Mouse (Mus musculus) retina, postnatal 1 day (tissue): ENCODE measurements around the gene Tbc1d1.

Experiments
- DNase-seq: peaks from one replicate; pipeline ENCODE4 v3.0.0-alpha.2; 2012

Tbc1d1 gene

GRCm38 (mm10) chr5:64155861-64156550 lies at the start of gene Tbc1d1:
TSS of gene Tbc1d1 (plus strand) at chr5:64156305.
- peak; percentile 46 for DNase-seq

- no peak for DNase-seq
Observed at GRCm38 (mm10) chr5:64107596-64108289, 48.4 kb upstream of the Tbc1d1 start.

GRCm38 (mm10) chr5:64109217-64109616 lies 46.9 kb upstream of the Tbc1d1 start:
- peak; percentile 44 for DNase-seq

GRCm38 (mm10) chr5:64112360-64112759 lies 43.7 kb upstream of the Tbc1d1 start:
- no peak for DNase-seq

DNA sequence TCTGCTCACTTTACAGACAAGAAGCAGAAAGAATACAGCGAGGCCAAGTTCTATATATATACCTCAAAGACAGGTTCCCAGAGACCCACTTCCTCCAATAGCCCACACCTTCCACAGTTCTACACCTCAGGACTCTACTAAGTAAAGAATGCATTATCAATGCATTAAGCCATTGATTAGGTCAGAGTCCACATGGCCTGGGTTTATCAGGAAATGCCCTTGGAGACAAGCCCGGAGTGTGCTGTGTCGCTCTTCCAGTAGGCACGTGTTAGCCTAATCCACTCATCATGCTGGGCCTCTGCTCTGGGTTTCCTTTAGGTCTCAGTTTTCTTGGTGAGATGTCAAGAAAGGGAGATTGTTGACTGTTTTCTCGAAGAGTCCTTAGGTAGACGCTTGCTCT lies 41.9 kb upstream of the Tbc1d1 start:
- no peak for DNase-seq

- DNase-seq, result no peak
Observed at GRCm38 (mm10) chr5:64117191-64117590, 38.9 kb upstream of the Tbc1d1 start.

DNA sequence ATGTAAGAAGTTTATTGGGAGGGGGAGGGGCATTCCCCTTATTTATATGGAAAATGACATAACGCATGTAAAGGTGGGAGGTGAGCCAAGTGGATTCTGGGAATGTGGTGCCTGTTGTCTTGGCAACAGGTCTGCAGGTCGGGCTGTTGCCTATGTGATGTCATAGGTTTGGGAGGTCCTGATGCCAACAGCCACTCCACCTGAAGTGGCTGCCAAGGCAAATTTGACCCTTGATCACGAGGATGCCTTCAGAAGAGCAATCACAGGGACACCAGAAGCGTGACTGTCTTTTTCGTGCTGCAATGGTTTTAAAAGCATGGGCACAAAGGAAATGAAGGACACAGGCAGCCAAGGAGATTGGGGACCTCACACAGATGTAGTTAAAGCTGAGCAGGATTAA lies 30.3 kb upstream of the Tbc1d1 start:
- no peak for DNase-seq

DNA sequence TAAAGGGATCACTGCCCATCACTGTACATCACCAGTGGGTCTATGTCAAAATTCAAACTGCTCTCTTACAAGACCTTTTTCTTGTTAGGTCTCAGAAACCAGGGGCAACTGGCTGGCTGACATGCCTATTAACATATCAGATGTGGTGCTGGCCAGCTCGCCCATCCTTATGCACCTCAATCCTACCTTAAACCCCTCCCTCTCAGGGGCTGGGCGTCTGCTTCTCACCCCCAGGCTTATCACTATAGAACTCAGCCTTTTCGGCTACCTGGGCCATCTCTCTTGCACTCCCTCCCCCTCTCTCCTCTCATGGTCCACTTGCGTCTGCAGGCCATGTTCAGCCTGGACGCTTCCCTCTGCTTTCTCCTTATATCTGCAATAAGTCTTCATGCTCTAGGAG lies 24.6 kb upstream of the Tbc1d1 start:
- no peak for DNase-seq

- no peak for DNase-seq
Observed at GRCm38 (mm10) chr5:64133901-64134300, 22.2 kb upstream of the Tbc1d1 start.

DNA sequence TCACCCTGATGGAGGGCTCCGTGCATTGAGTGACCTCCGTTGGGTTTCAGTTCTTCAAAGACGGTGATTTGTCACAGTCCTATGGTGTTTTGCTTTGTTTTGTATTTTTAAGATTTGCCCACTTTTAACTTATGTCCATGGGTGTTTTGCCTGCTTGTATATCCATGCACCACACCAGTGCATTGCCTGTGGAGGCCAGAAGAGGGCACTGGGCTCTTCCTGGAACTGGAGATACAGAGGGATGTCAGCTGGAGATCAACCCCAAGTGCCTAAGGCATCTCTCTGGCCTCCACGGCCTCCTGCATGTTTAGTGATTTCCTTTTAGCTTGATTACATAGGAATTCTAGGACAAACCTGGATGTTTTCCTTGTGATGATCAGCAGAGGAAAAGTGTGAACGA lies 19.8 kb upstream of the Tbc1d1 start:
- peak; percentile 12 for DNase-seq

DNA sequence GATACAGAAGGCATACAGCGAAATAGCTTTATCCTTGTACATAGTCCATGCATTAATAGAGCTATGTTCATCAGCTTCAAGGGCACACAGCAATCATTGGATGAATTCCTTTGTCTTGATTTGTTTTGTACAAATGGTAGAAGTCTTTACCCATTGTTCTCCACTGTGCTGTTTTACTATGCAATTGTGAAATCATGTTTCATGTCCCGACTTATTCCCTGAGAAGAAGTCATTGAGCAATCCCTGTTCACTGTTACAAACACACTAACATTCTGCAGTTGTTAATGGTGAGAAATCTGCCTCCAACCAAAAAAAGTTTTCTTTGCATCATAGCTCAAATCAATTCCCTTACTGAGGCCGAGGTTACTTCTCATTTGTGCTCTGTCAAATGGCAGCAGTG lies 15.9 kb upstream of the Tbc1d1 start:
- DNase-seq, result no peak

GRCm38 (mm10) chr5:64144315-64144714 lies 11.8 kb upstream of the Tbc1d1 start:
- no peak for DNase-seq

DNA sequence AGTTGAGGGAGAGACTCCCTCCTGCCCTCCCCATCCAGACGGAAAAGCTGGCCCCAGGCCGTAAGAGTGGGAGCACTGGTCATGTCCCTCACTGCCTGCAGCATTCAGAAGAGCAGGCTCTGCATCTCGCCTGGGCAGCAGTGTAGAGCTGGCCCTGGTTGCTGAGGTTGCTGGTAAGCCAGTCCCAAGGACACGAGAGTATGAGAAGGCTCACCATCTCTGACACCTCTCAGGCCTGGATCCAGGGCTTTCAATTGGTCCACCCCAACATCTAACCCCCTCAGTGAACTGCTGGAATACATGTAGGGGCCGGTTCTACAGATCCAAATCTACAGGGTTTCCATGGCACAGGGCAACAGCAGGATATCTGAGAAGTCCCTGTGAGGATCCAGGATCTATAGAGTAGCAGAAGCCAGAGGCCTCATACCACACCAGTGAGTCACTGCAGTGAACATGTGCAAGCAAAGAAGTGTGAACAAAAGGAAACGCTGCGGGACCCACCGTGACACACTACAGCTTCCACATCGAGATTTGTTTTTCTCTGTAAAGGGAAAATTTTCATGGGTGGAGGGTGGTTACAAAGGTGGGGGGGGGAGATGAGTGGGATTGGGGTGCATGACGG lies 9.6 kb upstream of the Tbc1d1 start:
- DNase-seq, result no peak

DNA sequence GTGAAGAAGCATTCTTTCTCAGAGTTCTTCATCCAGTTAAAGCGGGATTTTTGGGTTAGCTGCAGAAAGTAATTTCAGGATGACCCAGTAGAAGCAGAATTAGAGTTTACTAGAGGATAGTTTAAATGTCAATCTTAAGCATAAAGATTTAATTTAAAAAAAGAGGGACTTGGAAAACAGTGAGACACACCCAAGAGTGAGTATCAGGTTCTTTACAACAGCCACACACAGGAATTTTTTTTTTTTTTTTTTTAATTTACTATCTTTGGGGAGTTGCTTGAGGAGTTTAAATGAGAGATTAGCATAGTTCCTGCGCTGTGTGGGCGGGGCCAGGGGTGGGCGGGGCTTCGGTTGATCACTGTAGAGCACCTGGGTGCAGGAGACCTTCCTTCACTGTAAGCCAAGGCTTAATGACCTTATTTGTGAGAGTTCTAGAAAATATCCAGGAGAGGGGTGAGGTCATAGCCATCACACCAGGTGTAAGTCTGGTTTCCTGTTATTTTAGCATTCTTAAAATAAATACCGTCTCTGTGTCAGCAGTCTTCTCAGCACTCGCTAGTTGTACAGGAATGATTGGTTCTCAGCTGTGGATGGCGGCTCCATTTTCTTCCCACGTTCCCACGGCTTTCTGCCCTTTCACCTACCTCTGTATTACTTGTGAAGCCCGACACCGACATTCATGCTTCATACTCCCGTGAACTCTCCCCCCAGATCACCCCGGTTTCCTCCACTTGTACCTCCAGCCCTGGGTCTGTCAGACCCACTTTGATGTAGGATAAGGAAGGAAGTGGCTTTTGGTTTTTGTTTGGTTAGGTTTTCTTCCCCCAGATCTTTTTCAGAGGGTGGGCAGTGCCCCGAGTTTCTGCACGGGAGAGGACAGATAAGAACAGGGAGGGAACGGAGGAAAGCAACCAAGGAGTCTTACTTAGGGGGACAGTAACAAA lies 6.6 kb upstream of the Tbc1d1 start:
- DNase-seq, result no peak

GRCm38 (mm10) chr5:64153319-64153718 lies 2.8 kb upstream of the Tbc1d1 start:
- DNase-seq, result no peak

- peak; percentile 42 for DNase-seq
Observed at GRCm38 (mm10) chr5:64156579-64156978, 474 bp downstream of the Tbc1d1 start.

DNA sequence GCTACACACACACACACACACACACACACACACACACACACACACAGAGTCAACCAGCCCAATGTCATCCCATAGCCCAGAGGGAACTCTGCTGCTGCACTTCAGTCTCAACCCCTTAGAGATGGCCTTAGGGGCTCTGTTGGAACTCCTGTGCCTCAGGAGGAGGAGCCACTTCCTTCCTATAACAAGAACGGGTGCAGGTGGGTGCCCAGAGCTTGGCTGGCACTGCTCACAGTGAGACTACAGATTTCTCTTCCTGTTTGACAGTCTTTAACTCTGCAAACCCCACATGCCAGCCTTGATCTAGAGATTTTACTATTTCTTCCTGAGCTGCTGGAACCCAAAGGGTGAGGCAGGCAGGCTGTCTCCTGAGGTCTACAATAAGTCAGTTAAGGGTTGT lies 1.8 kb downstream of the Tbc1d1 start:
- DNase-seq, result no peak

GRCm38 (mm10) chr5:64158501-64158900 lies 2.4 kb downstream of the Tbc1d1 start:
- DNase-seq, result peak; percentile 21

GRCm38 (mm10) chr5:64159065-64159780 lies 3.1 kb downstream of the Tbc1d1 start:
- DNase-seq, result peak; percentile 70

- DNase-seq, result peak; percentile 79
Observed at GRCm38 (mm10) chr5:64159781-64160704, 3.9 kb downstream of the Tbc1d1 start.
